Mouse (Mus musculus) embryonic facial prominence, embryonic 11.5 days (tissue): ENCODE data around the gene Cul4a. TPM values are rescaled to one million over a fixed set of nuclear protein-coding genes. Genes with fewer than 3 reads are reported as not detected.

Experiments used
- ATAC-seq: fragments of 200-750 bp; cut with Nextera tagmentation; replicated peaks from 2 replicates; pipeline ENCODE4 v1.8.0; 2017; ENCODE audit warnings: low read depth; ENCODE audit not compliant: insufficient number of reproducible peaks, low FRiP score, low TSS enrichment
- DNase-seq: peaks from one replicate; pipeline ENCODE4 v3.0.0-alpha.2; 2015; ENCODE audit warnings: low spot score
- H3K27ac ChIP-seq: fragments of 300-500 bp; sonication (generic); replicated peaks from 2 replicates; pipeline ENCODE4 v1.5.1; 2014; ENCODE audit warnings: mild to moderate bottlenecking, low read depth, low read length, control low read depth
- H3K27me3 ChIP-seq: fragments of 300-500 bp; sonication (generic); 2 replicates; pipeline ENCODE4 v1.6.1; 2014; ENCODE audit warnings: mild to moderate bottlenecking, low read length, moderate library complexity, mixed read lengths; ENCODE audit not compliant: control insufficient read depth, insufficient read depth
- H3K36me3 ChIP-seq: fragments of 300-500 bp; sonication (generic); replicated peaks from 2 replicates; pipeline ENCODE4 v1.6.1; 2014; ENCODE audit warnings: low read depth, mild to moderate bottlenecking, low read length, moderate library complexity, mixed read lengths; ENCODE audit not compliant: control insufficient read depth, insufficient read depth
- H3K4me1 ChIP-seq: fragments of 300-500 bp; sonication (generic); 2 replicates; pipeline ENCODE4 v1.6.1; 2014; ENCODE audit warnings: low read length, mixed read lengths; ENCODE audit not compliant: control insufficient read depth, insufficient read depth
- H3K4me2 ChIP-seq: fragments of 300-500 bp; sonication (generic); 2 replicates; pipeline ENCODE4 v1.6.1; 2014; ENCODE audit warnings: low read depth, mild to moderate bottlenecking, control low read depth, low read length, moderate library complexity
- H3K4me3 ChIP-seq: fragments of 300-500 bp; sonication (generic); 2 replicates; pipeline ENCODE4 v1.5.1; 2014; ENCODE audit warnings: low read depth, low read length, control low read depth
- H3K9ac ChIP-seq: fragments of 300-500 bp; sonication (generic); replicated peaks from 2 replicates; pipeline ENCODE4 v1.6.1; 2014; ENCODE audit warnings: mild to moderate bottlenecking, control low read depth, low read length
- H3K9me3 ChIP-seq: fragments of 300-500 bp; sonication (generic); replicated peaks from 2 replicates; pipeline ENCODE4 v1.6.1; 2016; ENCODE audit warnings: mild to moderate bottlenecking, low read length, inconsistent platforms, mixed read lengths; ENCODE audit not compliant: control insufficient read depth
- WGBS: fragments of 180-500 bp; shearing (Covaris S2); extraction: QIAGEN DNeasy Blood & Tissue Kit; methylation state at CpG from one replicate; pipeline ENCODE4 v1.1.7; 2014; 5-methylcytosine and 5-hydroxymethylcytosine counted together
- polyA plus RNA-seq: library from polyadenylated mRNA; unstranded; fragments of >200 nt; fragmentation: Nextera tagmentation; extraction: Ambion mirVana; gene quantifications from 2 replicates; pipeline ENCODE4 v1.2.1, GENCODE M21; 2014

Gene Cul4a
- polyA plus RNA-seq, 1 experiment from 2014 or later = 114 TPM

DNA sequence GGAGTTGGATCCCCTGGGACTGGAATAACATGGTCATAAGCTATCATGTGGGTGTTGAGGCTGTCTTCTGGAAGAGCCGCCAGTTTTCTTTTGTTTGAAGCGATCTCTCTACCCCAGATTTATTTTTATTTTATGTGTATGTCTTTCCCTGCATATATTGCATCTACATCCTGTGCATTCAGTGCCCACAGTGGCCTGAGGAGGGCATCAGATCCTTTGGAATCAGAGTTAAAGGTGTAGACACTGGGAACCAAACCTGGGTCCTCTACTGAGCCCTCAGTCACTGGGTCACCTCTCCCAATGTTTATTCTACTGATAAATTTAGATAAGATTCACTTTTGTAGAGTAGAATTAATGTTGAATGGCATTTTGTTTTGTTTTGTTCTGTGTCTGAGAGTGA lies 43.9 kb downstream of the Cul4a start:
- no peak overlapping the region for H3K4me3 ChIP-seq
- DNase-seq (no peak), ATAC-seq (no peak)
- H3K27me3 ChIP-seq = no peaks in the 10 kb centered on the region
- H3K4me2 ChIP-seq = no peak overlapping the region
- WGBS = 93% methylated on average over 2 of the region's 2 CpGs
- H3K9ac ChIP-seq = no peak overlapping the region
- H3K9me3 ChIP-seq = no peaks in the 10 kb centered on the region
- peaks cover 8% of the 10 kb centered on the region for H3K36me3 ChIP-seq
- H3K27ac ChIP-seq = no peak overlapping the region
- no peaks in the 10 kb centered on the region for H3K4me1 ChIP-seq

DNA sequence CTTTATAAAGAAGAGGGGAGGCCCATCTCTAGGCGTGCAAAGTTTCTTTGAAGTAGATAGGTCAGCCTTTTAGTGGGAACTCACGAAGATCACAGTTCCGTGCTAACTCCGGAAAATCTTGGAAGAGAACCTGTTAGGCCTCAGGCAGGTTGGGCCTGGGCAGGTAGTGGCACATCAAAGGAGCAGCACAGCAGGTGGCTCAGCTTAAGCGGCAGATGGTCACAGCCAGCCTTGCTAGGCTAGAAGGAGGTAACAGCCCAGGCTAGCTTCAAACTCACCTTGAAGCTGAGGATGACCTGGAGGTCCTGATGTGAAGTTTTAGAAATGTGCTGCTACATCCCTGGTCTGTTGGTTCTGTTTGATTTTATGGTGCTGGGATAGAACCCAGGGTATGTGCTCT lies 44.4 kb downstream of the Cul4a start:
- H3K27ac ChIP-seq = no peak overlapping the region
- no peak overlapping the region for H3K9ac ChIP-seq
- no peak for DNase-seq
- H3K36me3 ChIP-seq = peaks cover 4% of the 10 kb centered on the region
- ATAC-seq = no peak
- 65% methylated on average over 5 of the region's 5 CpGs for WGBS
- H3K4me3 ChIP-seq = no peak overlapping the region
- no peaks in the 10 kb centered on the region for H3K4me1 ChIP-seq
- H3K4me2 ChIP-seq = no peak overlapping the region
- H3K9me3 ChIP-seq = no peaks in the 10 kb centered on the region
- no peaks in the 10 kb centered on the region for H3K27me3 ChIP-seq

GRCm38 (mm10) chr8:13150929-13151328 lies 45.5 kb downstream of the Cul4a start:
- no peaks in the 10 kb centered on the region for H3K27me3 ChIP-seq
- WGBS = 70% methylated on average over 2 of the region's 2 CpGs
- peaks cover 4% of the 10 kb centered on the region for H3K36me3 ChIP-seq
- H3K9me3 ChIP-seq = no peaks in the 10 kb centered on the region
- DNase-seq (no peak), ATAC-seq (no peak)
- H3K27ac ChIP-seq = no peak overlapping the region
- H3K4me2 ChIP-seq = no peak overlapping the region
- H3K4me3 ChIP-seq = no peak overlapping the region
- no peaks in the 10 kb centered on the region for H3K4me1 ChIP-seq
- no peak overlapping the region for H3K9ac ChIP-seq

DNA sequence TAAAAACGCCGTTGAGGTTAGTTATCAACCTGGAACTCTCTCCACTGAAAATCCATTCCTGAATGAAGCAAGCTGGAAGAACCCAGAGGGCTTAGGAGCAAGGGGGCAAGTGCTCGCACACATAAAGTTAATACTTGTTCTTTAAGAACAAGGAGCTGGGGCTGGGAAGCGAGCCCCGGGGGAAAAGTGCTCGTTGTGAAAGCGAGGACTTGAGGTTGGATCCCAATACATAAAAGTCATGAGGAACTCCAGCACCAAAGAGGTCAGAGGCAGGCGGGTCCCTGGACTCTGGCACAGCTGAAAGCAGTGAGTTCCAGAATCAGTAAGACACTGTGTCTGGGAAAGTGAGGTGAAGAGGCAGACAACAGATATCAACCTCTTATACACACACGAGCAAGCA lies 48.7 kb downstream of the Cul4a start:
- ATAC-seq = no peak
- Histone ChIP-seq H3K4me3 (no peak overlapping the region), H3K36me3 (peaks cover 2% of the 10 kb centered on the region; the same call in 1 of the 2 replicates), H3K4me1 (no peaks in the 10 kb centered on the region), H3K27me3 (no peaks in the 10 kb centered on the region), H3K27ac (no peak overlapping the region), H3K4me2 (no peak overlapping the region), H3K9me3 (no peaks in the 10 kb centered on the region), H3K9ac (no peak overlapping the region)
- 77% methylated on average over 9 of the region's 9 CpGs for WGBS
- no peak for DNase-seq

DNA sequence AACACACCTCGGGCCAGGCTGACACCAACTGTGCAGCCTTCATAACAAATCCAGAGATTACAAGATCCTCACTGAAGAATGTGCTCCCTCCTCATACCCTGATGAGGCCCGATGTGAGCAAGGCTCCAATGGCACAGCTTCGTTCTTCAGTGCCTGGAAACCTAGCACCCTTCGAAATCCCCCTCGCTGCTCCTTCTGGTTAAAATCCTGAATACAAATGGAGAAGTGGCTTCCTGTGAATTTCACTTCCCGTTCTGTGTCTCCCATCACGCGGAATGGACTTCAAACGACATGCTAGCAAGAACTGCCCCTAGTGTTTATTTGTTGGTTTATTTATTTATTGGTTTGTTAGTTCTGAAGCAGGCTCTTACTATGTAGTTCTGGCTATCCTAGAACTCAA lies 49.9 kb downstream of the Cul4a start:
- Histone ChIP-seq H3K9me3 (no peaks in the 10 kb centered on the region), H3K4me2 (no peak overlapping the region), H3K4me1 (no peaks in the 10 kb centered on the region; the same call in 1 of the 2 replicates), H3K27ac (no peak overlapping the region), H3K4me3 (no peak overlapping the region), H3K36me3 (no peaks in the 10 kb centered on the region), H3K9ac (no peak overlapping the region), H3K27me3 (no peaks in the 10 kb centered on the region)
- DNase-seq = no peak
- WGBS = 72% methylated on average over 9 of the region's 9 CpGs
- ATAC-seq = no peak

DNA sequence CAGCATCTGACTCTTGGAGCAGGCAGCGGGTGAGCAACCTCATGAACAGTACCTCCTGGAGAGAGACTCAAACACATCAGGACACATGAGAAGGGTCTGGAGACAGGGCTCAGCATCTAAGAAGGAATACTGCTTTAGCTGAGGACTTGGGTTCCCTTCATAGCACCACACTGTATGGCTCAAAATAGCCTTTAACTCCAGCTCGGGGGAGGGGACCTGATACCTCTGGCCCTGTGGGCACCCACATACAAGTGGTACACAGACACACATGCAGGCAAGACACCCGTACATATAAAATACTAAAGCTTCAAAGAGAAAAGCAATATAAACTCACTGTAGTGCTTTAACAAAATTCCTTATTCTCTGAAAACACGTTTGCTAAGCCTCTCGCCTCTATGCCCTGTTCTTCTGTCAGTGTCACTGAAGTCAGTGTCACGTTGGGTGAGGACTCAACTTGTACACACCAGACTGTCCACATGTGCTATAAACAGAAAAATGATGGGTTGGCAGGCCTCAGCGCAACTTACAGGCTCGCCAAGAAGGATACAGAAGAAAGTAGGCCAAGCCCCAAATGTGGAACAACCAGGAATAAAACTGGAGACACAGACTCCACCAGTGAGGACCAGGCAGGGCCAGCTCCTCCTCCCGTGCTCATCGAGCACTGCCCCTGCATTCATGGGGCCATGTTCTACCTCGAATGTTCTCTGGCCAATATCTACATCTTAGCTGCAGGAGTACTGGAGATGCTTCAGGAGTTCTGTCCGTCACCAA lies 51.1 kb downstream of the Cul4a start:
- Histone ChIP-seq H3K9me3 (no peaks in the 10 kb centered on the region), H3K4me3 (no peak overlapping the region), H3K4me1 (no peaks in the 10 kb centered on the region; the same call in 1 of the 2 replicates), H3K9ac (no peak overlapping the region), H3K4me2 (no peak overlapping the region), H3K27ac (no peak overlapping the region), H3K27me3 (no peaks in the 10 kb centered on the region), H3K36me3 (no peaks in the 10 kb centered on the region)
- DNase-seq (no peak), ATAC-seq (no peak)
- WGBS = 76% methylated on average over 12 of the region's 12 CpGs

GRCm38 (mm10) chr8:13158718-13159376 lies 53.4 kb downstream of the Cul4a start, which contains the start of gene Lamp1:
Lamp1 (plus strand) TSS chr8:13159161.
- H3K27ac ChIP-seq = no peak within 1 kb of the TSS
- peak within 1 kb of the TSS; percentile 100 for H3K4me3 ChIP-seq
- H3K9ac ChIP-seq = peak within 1 kb of the TSS; percentile 96
- DNase-seq (peak; percentile 100), ATAC-seq (peak; percentile 89)
- H3K27me3 ChIP-seq = no peaks in the 10 kb centered on the region
- no peaks in the 10 kb centered on the region; the same call in 1 of the 2 replicates for H3K4me1 ChIP-seq
- no peaks in the 10 kb centered on the region for H3K36me3 ChIP-seq
- under 1% methylated on average over 49 of the region's 50 CpGs for WGBS
- peak within 1 kb of the TSS; percentile 81 for H3K4me2 ChIP-seq
- H3K9me3 ChIP-seq = no peaks in the 10 kb centered on the region

GRCm38 (mm10) chr8:13159377-13159881 lies 54.0 kb downstream of the Cul4a start:
- H3K4me1 ChIP-seq = no peaks in the 10 kb centered on the region; the same call in 1 of the 2 replicates
- peak overlapping the region; percentile 81 for H3K4me2 ChIP-seq
- no peaks in the 10 kb centered on the region for H3K9me3 ChIP-seq
- H3K36me3 ChIP-seq = no peaks in the 10 kb centered on the region
- peak overlapping the region; percentile 100 for H3K4me3 ChIP-seq
- no peaks in the 10 kb centered on the region for H3K27me3 ChIP-seq
- under 1% methylated on average over 47 of the region's 49 CpGs for WGBS
- H3K27ac ChIP-seq = no peak overlapping the region
- peak; percentile 57 for ATAC-seq
- DNase-seq = no peak
- H3K9ac ChIP-seq = peak overlapping the region; percentile 96
